Mouse (Mus musculus) G1E (cell line): Measurements from ENCODE around the gene Ppp1r2.

Experiments used
- CTCF ChIP-seq: IDR thresholded peaks from 2 replicates; pipeline ENCODE4 v1.5.1; 2012; ENCODE audit warnings: low read depth, low read length, inconsistent platforms, mixed read lengths
- GATA1 ChIP-seq: IDR thresholded peaks from 2 replicates; pipeline ENCODE4 v1.6.1; 2012; ENCODE audit warnings: borderline replicate concordance, low read length, inconsistent platforms, mixed read lengths
- POLR2AphosphoS5 ChIP-seq: IDR thresholded peaks from 2 replicates; pipeline ENCODE4 v1.6.1; 2012; ENCODE audit warnings: low read depth, low read length, inconsistent platforms; ENCODE audit not compliant: insufficient replicate concordance

DNA sequence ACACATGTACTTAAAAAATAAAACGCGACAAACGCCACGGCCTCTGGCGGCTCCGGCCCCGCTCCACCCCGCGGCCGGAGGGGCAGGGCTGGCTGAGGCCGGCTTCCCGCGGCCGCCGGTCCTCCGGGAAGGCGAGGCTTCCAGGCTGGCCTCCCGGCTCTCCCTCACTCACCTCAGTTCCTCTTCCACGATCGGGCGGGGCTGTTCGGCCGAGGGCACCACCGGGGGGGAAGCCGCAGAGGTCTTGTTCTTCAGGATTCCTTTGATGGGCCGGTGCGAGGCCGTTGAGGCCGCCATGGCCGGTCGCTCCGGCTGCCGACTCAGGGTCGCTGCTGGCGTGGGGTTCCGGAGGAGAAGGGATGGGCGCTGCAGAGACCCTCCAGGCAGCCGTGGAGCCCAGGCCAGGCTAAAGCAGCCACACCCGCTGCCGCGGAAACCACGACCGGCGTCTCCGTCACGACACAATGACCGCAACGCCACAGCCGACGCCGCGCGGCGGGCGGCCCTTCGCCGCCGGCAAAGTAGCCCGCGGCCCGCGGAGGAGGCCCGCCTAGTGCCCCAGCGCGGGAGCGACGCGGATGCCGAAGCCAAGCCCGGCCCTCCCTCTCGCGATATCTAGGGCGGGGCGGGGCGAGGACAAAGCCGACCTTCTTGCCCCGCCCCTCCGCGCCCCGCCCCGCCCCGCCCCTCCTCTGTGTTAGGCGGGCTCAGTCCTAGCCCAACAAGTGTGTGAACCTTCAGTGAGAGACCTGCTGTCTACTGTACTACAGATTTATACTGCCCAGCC, at the start of gene Ppp1r2:
- TF ChIP-seq POLR2AphosphoS5, result no peak
- TF ChIP-seq CTCF, result no peak
- no peak for TF ChIP-seq GATA1
